ENCODE assay signal across 21 mouse cellular contexts in the genomic region with DNA sequence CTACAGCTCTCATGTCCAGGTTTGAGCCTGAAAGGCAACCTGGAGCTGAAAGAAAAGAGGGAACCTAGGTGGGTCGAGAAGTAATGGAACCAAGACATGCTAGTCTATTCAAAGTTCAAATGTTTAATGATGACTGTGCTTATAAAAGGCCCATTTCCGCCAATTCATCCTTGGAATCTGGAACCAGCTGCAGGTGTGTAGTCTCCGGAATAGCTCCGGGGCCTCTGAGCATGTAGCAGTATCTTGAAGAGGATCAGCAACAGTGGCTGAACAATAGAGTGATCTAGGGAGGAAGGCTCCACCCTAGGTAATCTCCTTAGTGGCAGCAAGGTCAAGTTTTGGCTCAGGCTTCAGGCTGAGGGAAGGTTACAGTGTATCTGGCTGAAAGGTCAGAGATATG.
"Had no signal": no experiment of that assay in that cellular context is flagged by ENCODE, and none has a peak within 500 bp of the region (broad histone marks: within the 10 kb centered on the region; RNA-seq: fewer than 3 reads in every experiment).

No protein-coding gene starts in this region.

- H3K36me3 ChIP-seq: heart, embryonic 10.5 days; heart, embryonic 12.5 days; hindbrain, embryonic 10.5 days; hindbrain, embryonic 12.5 days; intestine, embryonic 15.5 days; limb, embryonic 13.5 days; limb, embryonic 15.5 days; liver, embryonic 13.5 days had no signal

- H3K9ac ChIP-seq: heart, embryonic 12.5 days; hindbrain, embryonic 12.5 days; hindbrain, embryonic 14.5 days; intestine, embryonic 15.5 days; limb, embryonic 13.5 days; limb, embryonic 15.5 days; liver, embryonic 13.5 days had no signal

- H3K4me1 ChIP-seq: heart, embryonic 10.5 days; heart, embryonic 12.5 days; hindbrain, embryonic 10.5 days; hindbrain, embryonic 12.5 days; intestine, embryonic 15.5 days; limb, embryonic 13.5 days; limb, embryonic 15.5 days; liver, embryonic 13.5 days had no signal

- H3K4me3 ChIP-seq: gastrocnemius, adult 2 months; heart, embryonic 10.5 days; heart, embryonic 12.5 days; hindbrain, embryonic 10.5 days; hindbrain, embryonic 12.5 days; intestine, embryonic 15.5 days; layer of hippocampus, adult 2 months; limb, embryonic 13.5 days; limb, embryonic 15.5 days; liver, embryonic 13.5 days had no signal

- H3K27ac ChIP-seq: gastrocnemius, adult 2 months; heart, embryonic 10.5 days; hindbrain, embryonic 10.5 days; hindbrain, embryonic 12.5 days; hindbrain, embryonic 14.5 days; intestine, embryonic 15.5 days; layer of hippocampus, adult 2 months; limb, embryonic 13.5 days; limb, embryonic 15.5 days; liver, embryonic 13.5 days had no signal

- DNase-seq: gastrocnemius, adult 2 months; gastrocnemius, postnatal 10 days; gastrocnemius, postnatal 25 days; heart, postnatal 10 days; heart, postnatal 4 days; kidney, adult 18-20 months; kidney, adult 8-10 months; kidney, postnatal 10 days; kidney, postnatal 25 days; kidney, postnatal 4 days; left cerebral cortex, postnatal 4 days; liver, embryonic 13.5 days had no signal

- H3K9me3 ChIP-seq: heart, embryonic 10.5 days; hindbrain, embryonic 10.5 days; hindbrain, embryonic 12.5 days; intestine, embryonic 15.5 days; limb, embryonic 13.5 days; limb, embryonic 15.5 days; liver, embryonic 13.5 days had no signal
